Comparison of ENCODE assay signal across 9 mouse cellular contexts in genomic region chr1:155201914-155202313, GRCm38 (mm10). TPM values are rescaled to one million over a fixed set of nuclear protein-coding genes. Genes with fewer than 3 reads are reported as not detected.
A peak's percentile ranks its signal among the peaks of the same experiment; 100 is the strongest.
DNase-seq lines count a peak whose midpoint lies in the region; ATAC-seq lines count a peak whose summit lies in the region.
"Had no signal": no experiment of that assay in that cellular context is flagged by ENCODE, and none has a peak within 500 bp of the region (broad histone marks: within the 10 kb centered on the region; RNA-seq: fewer than 3 reads in every experiment).

No protein-coding gene starts in this region.

- H3K27me3 ChIP-seq in heart, embryonic 13.5 days (replicated peaks) = no peaks in the 10 kb centered on the region
- no peaks in the 10 kb centered on the region for H3K27me3 ChIP-seq in embryonic facial prominence, embryonic 10.5 days (replicated peaks; ENCODE audit: low read depth, poor library complexity, severe bottlenecking)
- no peaks in the 10 kb centered on the region for H3K27me3 ChIP-seq in midbrain, embryonic 11.5 days (ENCODE audit: control insufficient read depth, insufficient read depth, low read length)

- ATAC-seq in heart, embryonic 13.5 days (ENCODE audit: extremely low read depth, insufficient number of reproducible peaks, low FRiP score, low TSS enrichment) = no peak
- peak; percentile 30; the same call in 1 of the 2 replicates for ATAC-seq in midbrain, embryonic 11.5 days (ENCODE audit: low FRiP score)

- no peak overlapping the region for H3K4me2 ChIP-seq in heart, embryonic 13.5 days
- no peak overlapping the region for H3K4me2 ChIP-seq in midbrain, embryonic 11.5 days

- 76% methylated on average over 17 of the region's 17 CpGs for WGBS in heart, embryonic 13.5 days
- 81% methylated on average over 17 of the region's 17 CpGs for WGBS in embryonic facial prominence, embryonic 10.5 days
- 85% methylated on average over 17 of the region's 17 CpGs for WGBS in midbrain, embryonic 11.5 days

- H3K4me3 ChIP-seq in heart, embryonic 13.5 days = no peak overlapping the region
- H3K4me3 ChIP-seq in embryonic facial prominence, embryonic 10.5 days = no peak overlapping the region
- H3K4me3 ChIP-seq in midbrain, embryonic 11.5 days (ENCODE audit: low read depth, low read length) = no peak overlapping the region

- peaks cover 60% of the 10 kb centered on the region for H3K4me1 ChIP-seq in heart, embryonic 13.5 days
- H3K4me1 ChIP-seq in embryonic facial prominence, embryonic 10.5 days = peaks cover 39% of the 10 kb centered on the region
- peaks cover 19% of the 10 kb centered on the region for H3K4me1 ChIP-seq in midbrain, embryonic 11.5 days (ENCODE audit: control insufficient read depth, insufficient read depth, low read length)

- H3K9me3 ChIP-seq in heart, embryonic 13.5 days = no peaks in the 10 kb centered on the region
- no peaks in the 10 kb centered on the region for H3K9me3 ChIP-seq in embryonic facial prominence, embryonic 10.5 days
- H3K9me3 ChIP-seq in midbrain, embryonic 11.5 days (ENCODE audit: control insufficient read depth, low read length) = no peaks in the 10 kb centered on the region

- peaks cover 67% of the 10 kb centered on the region for H3K36me3 ChIP-seq in heart, embryonic 13.5 days
- peaks cover 96% of the 10 kb centered on the region for H3K36me3 ChIP-seq in embryonic facial prominence, embryonic 10.5 days (replicated peaks)
- peaks cover 9% of the 10 kb centered on the region; the same call in 1 of the 2 replicates for H3K36me3 ChIP-seq in midbrain, embryonic 11.5 days (ENCODE audit: control insufficient read depth, insufficient read depth, low read length)

- DNase-seq in heart, postnatal 10 days = no peak
- DNase-seq in embryonic facial prominence, embryonic 10.5 days (ENCODE audit: low spot score) = no peak
- DNase-seq in kidney, adult 8-10 months = peak; percentile 74 to 77
- DNase-seq in midbrain, embryonic 11.5 days (ENCODE audit: low spot score, missing footprints) = no peak
- no peak for DNase-seq in testis, postnatal 10 days (ENCODE audit: low spot score)
- DNase-seq in thymus, postnatal 14 days = no peak
- DNase-seq in gastrocnemius, postnatal 25 days = no peak
- DNase-seq: gastrocnemius, postnatal 10 days had no signal

- peak overlapping the region; percentile 41; the same call in 1 of the 2 replicates for H3K27ac ChIP-seq in heart, embryonic 13.5 days (replicated peaks)
- H3K27ac ChIP-seq in embryonic facial prominence, embryonic 10.5 days (replicated peaks) = peak overlapping the region; percentile 51; the same call in 1 of the 2 replicates
- no peak overlapping the region; the same call in 1 of the 2 replicates for H3K27ac ChIP-seq in midbrain, embryonic 11.5 days (ENCODE audit: low read depth, low read length)

- H3K9ac ChIP-seq in heart, embryonic 13.5 days = no peak overlapping the region
- H3K9ac ChIP-seq in midbrain, embryonic 11.5 days (ENCODE audit: low read length) = no peak overlapping the region

- intact Hi-C loops in heart, postnatal 10 days (cut with DNase I) = loop anchor here (5.0 kb wide), 1 partner anchor 40 kb away; no protein-coding TSS in a partner anchor

RNA-seq across cellular contexts. Expression of gene BC034090, which starts 42.3 kb away (rescaled TPM):
- 7.0 and 7.6 TPM in 2 replicates for polyA plus RNA-seq in heart, embryonic 13.5 days (2015; fragmentation: Nextera tagmentation; extraction: Ambion mirVana)
- 10 to 100 TPM; 53.6 to 56.7 TPM for total RNA-seq in heart, postnatal 10 days (2021)
- 5.3 and 5.7 TPM in 2 replicates for polyA plus RNA-seq in embryonic facial prominence, embryonic 10.5 days (2016; fragmentation: Nextera tagmentation; extraction: Ambion mirVana)
- polyA plus RNA-seq in midbrain, embryonic 11.5 days (2014; fragmentation: Nextera tagmentation; extraction: Ambion mirVana) = 2.7 and 3.1 TPM in 2 replicates
- 1 to 10 TPM; 1.7 to 2.3 TPM for total RNA-seq in gastrocnemius, postnatal 25 days (2021)

RNA-seq across cellular contexts. Expression of gene Stx6, which starts 43.4 kb away (rescaled TPM):
- polyA plus RNA-seq in heart, embryonic 13.5 days (2015; fragmentation: Nextera tagmentation; extraction: Ambion mirVana) = 48.7 and 49.9 TPM in 2 replicates
- total RNA-seq in heart, postnatal 10 days (2021) = 10 to 100 TPM; 46.2 to 50.5 TPM
- polyA plus RNA-seq in embryonic facial prominence, embryonic 10.5 days (2016; fragmentation: Nextera tagmentation; extraction: Ambion mirVana) = 85.0 and 88.9 TPM in 2 replicates
- 97.1 and 100 TPM in 2 replicates for polyA plus RNA-seq in midbrain, embryonic 11.5 days (2014; fragmentation: Nextera tagmentation; extraction: Ambion mirVana)
- 10 to 100 TPM; 11.3 to 12.2 TPM for total RNA-seq in gastrocnemius, postnatal 25 days (2021)

RNA-seq across cellular contexts. Expression of gene Mr1, which starts 55.3 kb away (rescaled TPM):
- 4.3 and 5.2 TPM in 2 replicates for polyA plus RNA-seq in heart, embryonic 13.5 days (2015; fragmentation: Nextera tagmentation; extraction: Ambion mirVana)
- 10 to 100 TPM in 1 of 2 experiments, 1 to 10 TPM in 1; 8.9 to 11.9 TPM for total RNA-seq in heart, postnatal 10 days (2021)
- polyA plus RNA-seq in embryonic facial prominence, embryonic 10.5 days (2016; fragmentation: Nextera tagmentation; extraction: Ambion mirVana) = 1.2 and 1.4 TPM in 2 replicates
- polyA plus RNA-seq in midbrain, embryonic 11.5 days (2014; fragmentation: Nextera tagmentation; extraction: Ambion mirVana) = 0.41 and 0.49 TPM in 2 replicates
- 10 to 100 TPM in 1 of 2 experiments, 1 to 10 TPM in 1; 7.3 to 10.6 TPM for total RNA-seq in gastrocnemius, postnatal 25 days (2021)

Comparison
In these comparisons a context has a peak if more than half of its experiments do, and no peak if none do; other contexts are left out.
1. DNase-seq: peak in kidney, adult 8-10 months (2 of 2); none in heart, postnatal 10 days (0 of 2), embryonic facial prominence, embryonic 10.5 days (single experiment), midbrain, embryonic 11.5 days (single experiment), testis, postnatal 10 days (single experiment), thymus, postnatal 14 days (single experiment) and gastrocnemius, postnatal 25 days (single experiment).